25 mouse cellular contexts compared by ENCODE assay signal in the genomic region with DNA sequence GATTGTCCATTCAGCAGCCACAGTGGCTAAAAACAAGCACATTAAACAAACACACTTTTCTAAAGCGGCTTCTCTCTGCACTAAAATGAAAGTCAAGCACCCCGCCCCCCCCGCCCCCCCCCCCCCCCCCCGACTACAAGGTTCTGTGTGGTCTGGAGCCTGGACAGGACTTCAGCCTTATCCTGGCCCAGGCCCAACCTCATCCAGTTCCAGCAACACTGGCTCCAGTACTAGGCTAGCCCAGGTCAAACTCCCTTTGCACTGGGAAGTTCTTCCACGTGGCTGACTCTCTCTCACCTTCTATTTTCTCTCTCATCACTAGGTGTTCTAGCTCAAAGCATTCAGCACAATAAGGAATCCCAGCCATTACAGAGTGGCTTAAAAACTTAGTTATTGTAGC. TPM values are rescaled to one million over a fixed set of nuclear protein-coding genes. Genes with fewer than 3 reads are reported as not detected.
DNase-seq lines count a peak whose midpoint lies in the region; ATAC-seq and TF ChIP-seq lines count a peak whose summit lies in the region.
"Had no signal": no experiment of that assay in that cellular context is flagged by ENCODE, and none has a peak within 500 bp of the region (broad histone marks: within the 10 kb centered on the region; RNA-seq: fewer than 3 reads in every experiment).

No protein-coding gene starts in this region.

- WGBS in hindbrain, embryonic 15.5 days = 69% methylated on average over 5 of the region's 5 CpGs
- 75% methylated on average over 4 of the region's 5 CpGs for WGBS in hindbrain, embryonic 11.5 days
- WGBS in lung, embryonic 16.5 days = 39% methylated on average over 4 of the region's 5 CpGs
- 42% methylated on average over 5 of the region's 5 CpGs for WGBS in lung, adult 2 months
- 61% methylated on average over 5 of the region's 5 CpGs for WGBS in forebrain, embryonic 11.5 days
- WGBS in forebrain, postnatal 0 days = 37% methylated on average over 5 of the region's 5 CpGs

- DNase-seq in hindbrain, embryonic 11.5 days (ENCODE audit: low spot score) = no peak
- no peak for DNase-seq in lung, adult 2 months
- DNase-seq in forebrain, embryonic 11.5 days (ENCODE audit: low spot score) = no peak
- DNase-seq in forebrain, postnatal 0 days = no peak
- DNase-seq in T-cell, adult 2 months (ENCODE audit: low spot score) = no peak
- DNase-seq: adrenal gland, postnatal 36 days; cerebellum, adult 11 months; cerebellum, adult 9-11 months; gastrocnemius, postnatal 14 days; heart, adult 11 months; heart, postnatal 10 days; kidney, adult 2 months; right cerebral cortex, postnatal 25 days; thymus, postnatal 14 days had no signal

- no peaks in the 10 kb centered on the region for H3K36me3 ChIP-seq in hindbrain, embryonic 15.5 days
- H3K36me3 ChIP-seq in hindbrain, embryonic 11.5 days (ENCODE audit: control insufficient read depth, insufficient read depth, low read length) = no peaks in the 10 kb centered on the region
- no peaks in the 10 kb centered on the region for H3K36me3 ChIP-seq in lung, embryonic 16.5 days (ENCODE audit: control insufficient read depth, insufficient read depth, low read length)
- no peaks in the 10 kb centered on the region for H3K36me3 ChIP-seq in forebrain, embryonic 11.5 days (ENCODE audit: control insufficient read depth, insufficient read depth, low read length)
- H3K36me3 ChIP-seq in forebrain, postnatal 0 days (ENCODE audit: insufficient read depth) = no peaks in the 10 kb centered on the region
- H3K36me3 ChIP-seq: embryonic facial prominence, embryonic 10.5 days; heart, embryonic 12.5 days; hindbrain, embryonic 12.5 days; lung, embryonic 15.5 days; neural tube, embryonic 12.5 days had no signal

- H3K4me1 ChIP-seq in hindbrain, embryonic 15.5 days (replicated peaks) = peaks cover 17% of the 10 kb centered on the region
- H3K4me1 ChIP-seq in hindbrain, embryonic 11.5 days (replicated peaks; ENCODE audit: control insufficient read depth, insufficient read depth, low read length) = 0 out of 2 replicates have a peak, but pooled peaks cover 2% of the 10 kb centered on the region
- peaks cover 15% of the 10 kb centered on the region for H3K4me1 ChIP-seq in lung, embryonic 16.5 days (replicated peaks; ENCODE audit: control insufficient read depth, insufficient read depth, low read length)
- H3K4me1 ChIP-seq in lung, adult 2 months (ENCODE audit: control insufficient read depth, insufficient read depth, low read length) = no peaks in the 10 kb centered on the region
- peaks cover 6% of the 10 kb centered on the region for H3K4me1 ChIP-seq in forebrain, embryonic 11.5 days (replicated peaks; ENCODE audit: control insufficient read depth, insufficient read depth, low read length)
- peaks cover 12% of the 10 kb centered on the region; the same call in 1 of the 2 replicates for H3K4me1 ChIP-seq in forebrain, postnatal 0 days (ENCODE audit: insufficient read depth)
- H3K4me1 ChIP-seq: neural tube, embryonic 12.5 days had no signal

- TF ChIP-seq CTCF in lung, adult 2 months (IDR thresholded peaks at IDR 0.05; ENCODE audit: insufficient read depth, low read length) = no peak
- no peak for TF ChIP-seq CTCF in forebrain, postnatal 0 days (IDR thresholded peaks at IDR 0.05; ENCODE audit: low read depth)

- H3K27ac ChIP-seq in hindbrain, embryonic 15.5 days (replicated peaks) = peak overlapping the region; percentile 38; the same call in 1 of the 2 replicates
- no peak overlapping the region for H3K27ac ChIP-seq in hindbrain, embryonic 11.5 days (ENCODE audit: low read depth, low read length)
- no peak overlapping the region for H3K27ac ChIP-seq in lung, embryonic 16.5 days (ENCODE audit: low read length)
- H3K27ac ChIP-seq in forebrain, embryonic 11.5 days (ENCODE audit: low read depth, low read length) = no peak overlapping the region; the same call in 1 of the 2 replicates
- H3K27ac ChIP-seq in forebrain, postnatal 0 days (ENCODE audit: low read depth, low read length) = 0 out of 2 replicates have a peak overlapping the region, but pooled peaks have one; percentile 9
- H3K27ac ChIP-seq: embryonic facial prominence, embryonic 10.5 days; hindbrain, embryonic 12.5 days; kidney, postnatal 0 days; lung, embryonic 15.5 days; neural tube, embryonic 12.5 days had no signal

- H3K9me3 ChIP-seq in hindbrain, embryonic 15.5 days = no peaks in the 10 kb centered on the region
- H3K9me3 ChIP-seq in hindbrain, embryonic 11.5 days (ENCODE audit: control insufficient read depth, low read length) = no peaks in the 10 kb centered on the region
- H3K9me3 ChIP-seq in lung, embryonic 16.5 days (ENCODE audit: control insufficient read depth, low read length) = no peaks in the 10 kb centered on the region
- no peaks in the 10 kb centered on the region for H3K9me3 ChIP-seq in forebrain, embryonic 11.5 days (ENCODE audit: control insufficient read depth, low read length)
- H3K9me3 ChIP-seq in forebrain, postnatal 0 days (ENCODE audit: low read length) = no peaks in the 10 kb centered on the region
- H3K9me3 ChIP-seq: embryonic facial prominence, embryonic 10.5 days; heart, embryonic 12.5 days; hindbrain, embryonic 12.5 days; lung, embryonic 15.5 days; neural tube, embryonic 12.5 days had no signal

- no peak overlapping the region for H3K4me2 ChIP-seq in hindbrain, embryonic 15.5 days
- H3K4me2 ChIP-seq in hindbrain, embryonic 11.5 days (replicated peaks; ENCODE audit: low read depth, low read length) = no peak overlapping the region
- no peak overlapping the region for H3K4me2 ChIP-seq in lung, embryonic 16.5 days (ENCODE audit: low read depth, low read length)
- no peak overlapping the region for H3K4me2 ChIP-seq in forebrain, embryonic 11.5 days (ENCODE audit: low read depth, low read length, severe bottlenecking)
- no peak overlapping the region for H3K4me2 ChIP-seq in forebrain, postnatal 0 days (ENCODE audit: low read depth)
- H3K4me2 ChIP-seq: heart, embryonic 12.5 days; hindbrain, embryonic 12.5 days; liver, embryonic 11.5 days; lung, embryonic 15.5 days; neural tube, embryonic 12.5 days had no signal

- H3K4me3 ChIP-seq in hindbrain, embryonic 15.5 days = no peak overlapping the region
- H3K4me3 ChIP-seq in hindbrain, embryonic 11.5 days (ENCODE audit: low read depth, low read length) = no peak overlapping the region
- no peak overlapping the region for H3K4me3 ChIP-seq in lung, embryonic 16.5 days (ENCODE audit: low read length)
- H3K4me3 ChIP-seq in lung, adult 2 months (replicated peaks; ENCODE audit: extremely low read depth, low read depth, low read length) = no peak overlapping the region
- H3K4me3 ChIP-seq in forebrain, embryonic 11.5 days (ENCODE audit: low read depth, low read length) = no peak overlapping the region
- no peak overlapping the region for H3K4me3 ChIP-seq in forebrain, postnatal 0 days (ENCODE audit: low read depth, low read length)
- H3K4me3 ChIP-seq: embryonic facial prominence, embryonic 10.5 days; heart, embryonic 12.5 days; hindbrain, embryonic 12.5 days; lung, embryonic 15.5 days; neural tube, embryonic 12.5 days had no signal

- TF ChIP-seq POLR2A in lung, adult 2 months (IDR thresholded peaks at IDR 0.05; ENCODE audit: borderline replicate concordance, extremely low read depth, low read depth, low read length) = no peak

- no peak overlapping the region for H3K9ac ChIP-seq in hindbrain, embryonic 15.5 days
- no peak overlapping the region for H3K9ac ChIP-seq in hindbrain, embryonic 11.5 days (ENCODE audit: low read depth, low read length)
- no peak overlapping the region for H3K9ac ChIP-seq in lung, embryonic 16.5 days (ENCODE audit: low read length)
- no peak overlapping the region for H3K9ac ChIP-seq in forebrain, embryonic 11.5 days (ENCODE audit: low read length)
- H3K9ac ChIP-seq in forebrain, postnatal 0 days = no peak overlapping the region
- H3K9ac ChIP-seq: heart, embryonic 12.5 days; hindbrain, embryonic 12.5 days; lung, embryonic 15.5 days; neural tube, embryonic 12.5 days had no signal

- ATAC-seq in hindbrain, embryonic 15.5 days (ENCODE audit: low FRiP score, low read depth) = no peak
- ATAC-seq in hindbrain, embryonic 11.5 days (ENCODE audit: low FRiP score) = no peak
- 0 out of 2 replicates have a peak, but pooled peaks have one; percentile 36 for ATAC-seq in lung, embryonic 16.5 days (ENCODE audit: low read depth)
- ATAC-seq in forebrain, embryonic 11.5 days (replicated peaks; ENCODE audit: low FRiP score) = peak; percentile 28; the same call in 1 of the 2 replicates
- ATAC-seq in forebrain, postnatal 0 days = no peak

- no peaks in the 10 kb centered on the region for H3K27me3 ChIP-seq in hindbrain, embryonic 15.5 days
- H3K27me3 ChIP-seq in hindbrain, embryonic 11.5 days (ENCODE audit: control insufficient read depth, insufficient read depth, low read length) = no peaks in the 10 kb centered on the region; the same call in 1 of the 2 replicates
- H3K27me3 ChIP-seq in lung, embryonic 16.5 days (ENCODE audit: control insufficient read depth, insufficient read depth, low read depth, low read length) = no peaks in the 10 kb centered on the region
- no peaks in the 10 kb centered on the region for H3K27me3 ChIP-seq in forebrain, embryonic 11.5 days (ENCODE audit: control insufficient read depth, insufficient read depth, low read length)
- no peaks in the 10 kb centered on the region for H3K27me3 ChIP-seq in forebrain, postnatal 0 days (ENCODE audit: insufficient read depth, low read length)
- H3K27me3 ChIP-seq: lung, embryonic 15.5 days; neural tube, embryonic 12.5 days had no signal

RNA-seq across cellular contexts. Expression of a gene that starts 17.9 kb away (rescaled TPM):
- polyA plus RNA-seq in hindbrain, embryonic 15.5 days (2015; fragmentation: Nextera tagmentation; extraction: Ambion mirVana) = 31.2 and 36.4 TPM in 2 replicates
- polyA plus RNA-seq in hindbrain, embryonic 11.5 days (2014; fragmentation: Nextera tagmentation; extraction: Ambion mirVana) = 3.1 and 3.6 TPM in 2 replicates
- polyA plus RNA-seq in lung, embryonic 16.5 days (2015; fragmentation: Nextera tagmentation; extraction: Ambion mirVana) = 9.4 and 10.1 TPM in 2 replicates
- polyA plus RNA-seq in lung, adult 2 months (2012; rRNA removed) = 2.2 and 2.8 TPM in 2 replicates
- 2.4 TPM in 2 replicates for polyA plus RNA-seq in forebrain, embryonic 11.5 days (2014; fragmentation: Nextera tagmentation; extraction: Ambion mirVana)
- 76.1 and 86.1 TPM in 2 replicates for total RNA-seq in forebrain, postnatal 0 days (2014; rRNA removed)
- 44.0 and 60.6 TPM in 2 replicates for polyA plus RNA-seq in forebrain, postnatal 0 days (2015; fragmentation: Nextera tagmentation; extraction: Ambion mirVana)
- total RNA-seq: common myeloid progenitor, adult 5-6 weeks; megakaryocyte-erythroid progenitor cell, adult 5-6 weeks had no signal

Comparison
In these comparisons a context has a peak if more than half of its experiments do, and no peak if none do; other contexts are left out.
1. ATAC-seq: peak in lung, embryonic 16.5 days (single experiment) and forebrain, embryonic 11.5 days (single experiment); none in hindbrain, embryonic 15.5 days (single experiment), hindbrain, embryonic 11.5 days (single experiment) and forebrain, postnatal 0 days (single experiment).
2. H3K27ac ChIP-seq: peak in hindbrain, embryonic 15.5 days (single experiment) and forebrain, postnatal 0 days (single experiment); none in hindbrain, embryonic 11.5 days (single experiment), lung, embryonic 16.5 days (single experiment) and forebrain, embryonic 11.5 days (single experiment).